Mouse (Mus musculus): ENCODE data around the gene Hsd11b1.

- TF ChIP-seq EP300 (IDR thresholded peaks at IDR 0.05; ENCODE audit: insufficient read depth, low read depth, low read length) (no peak), POLR2A (IDR thresholded peaks at IDR 0.05; ENCODE audit: insufficient read depth, low read depth, low read length) (no peak), CTCF (IDR thresholded peaks at IDR 0.05) (no peak)
Measured at GRCm38 (mm10) chr1:193174143-193174733, 89.6 kb downstream of the Hsd11b1 start.

Data from heart, adult 2 months (tissue).